Mouse (Mus musculus): ENCODE measurements around the gene Gcdh.
A peak's percentile ranks its signal among the peaks of the same experiment; 100 is the strongest.

Gene Gcdh

DNA sequence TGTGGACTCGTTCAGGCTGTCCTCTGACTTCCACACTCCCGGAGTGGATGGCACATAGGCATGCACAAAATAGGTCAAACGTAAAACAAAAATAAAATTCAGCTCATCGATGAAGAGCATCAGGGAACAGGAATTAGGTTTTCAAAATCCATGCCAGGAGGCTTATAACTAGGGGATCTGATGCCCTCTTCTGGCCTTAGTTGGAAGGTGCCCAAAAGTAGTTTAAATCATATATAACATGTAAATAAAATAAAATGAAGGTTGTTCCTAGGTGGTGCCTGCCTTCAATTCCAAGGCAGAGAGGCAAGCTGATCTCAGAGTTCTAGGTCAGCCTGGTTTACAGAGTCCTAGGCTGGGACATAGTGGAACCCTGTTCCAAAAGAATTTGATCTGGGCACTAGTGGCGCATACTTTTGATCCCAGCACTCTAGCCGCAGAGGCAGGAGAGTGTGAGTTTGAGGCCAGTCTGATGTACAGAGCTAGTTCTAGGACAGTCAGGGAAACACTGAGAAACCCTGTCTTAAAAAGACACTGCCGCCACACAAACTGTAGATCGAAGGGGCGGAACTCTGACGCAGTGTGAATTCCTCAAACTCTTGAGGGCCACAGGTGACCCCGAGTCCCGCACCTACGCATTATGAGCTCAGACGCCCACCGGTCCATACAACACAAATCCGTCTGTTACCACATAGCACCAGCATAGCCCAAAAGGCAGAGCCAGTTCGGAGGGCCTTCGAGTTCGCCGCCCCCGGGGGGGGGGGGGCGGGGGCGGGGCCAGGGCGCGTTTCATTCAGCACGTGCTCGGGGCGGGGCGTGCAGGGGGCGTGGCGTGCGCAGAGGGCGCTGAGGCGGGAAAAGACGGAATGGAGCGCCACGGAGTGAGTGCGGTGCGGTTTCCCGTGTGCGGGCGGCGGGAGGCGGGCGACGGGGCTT lies 22.1 kb downstream of the Gcdh start, which contains the start of gene Syce2:
Gene Syce2 (plus strand): TSS at position 736 of the 933 bp plus-strand sequence.
- peak; percentile 85 for DNase-seq

DNA sequence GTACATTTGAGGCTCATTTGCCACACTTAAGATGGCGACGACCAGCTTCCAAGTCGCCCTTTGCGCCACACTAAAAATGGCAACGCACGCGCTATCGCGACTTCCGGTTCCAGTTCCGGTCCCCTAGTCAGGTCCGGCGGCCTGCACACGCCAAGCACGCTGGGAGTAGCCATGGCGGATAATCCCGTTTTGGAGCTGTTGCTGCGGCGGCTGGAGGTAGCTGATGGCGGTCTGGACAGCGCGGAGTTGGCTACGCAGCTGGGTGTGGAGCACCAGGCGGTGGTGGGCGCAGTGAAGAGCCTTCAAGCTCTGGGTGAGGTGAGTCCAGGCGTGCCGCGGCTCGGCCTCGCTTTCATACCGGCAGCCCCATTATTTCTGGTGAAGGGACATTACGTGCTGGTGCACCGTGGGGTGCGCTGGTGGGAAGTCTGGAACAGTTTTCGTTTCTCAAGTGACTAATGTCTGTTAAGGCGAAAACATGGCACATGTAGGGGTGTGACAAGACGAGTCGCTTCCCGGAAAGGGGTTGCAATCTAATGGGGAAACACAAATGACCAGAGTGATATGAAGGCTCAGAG lies 36.8 kb downstream of the Gcdh start, which contains the start of gene Farsa:
Gene Farsa (plus strand): TSS at position 126 of the 578 bp plus-strand sequence.
- DNase-seq: peak; percentile 94

DNA sequence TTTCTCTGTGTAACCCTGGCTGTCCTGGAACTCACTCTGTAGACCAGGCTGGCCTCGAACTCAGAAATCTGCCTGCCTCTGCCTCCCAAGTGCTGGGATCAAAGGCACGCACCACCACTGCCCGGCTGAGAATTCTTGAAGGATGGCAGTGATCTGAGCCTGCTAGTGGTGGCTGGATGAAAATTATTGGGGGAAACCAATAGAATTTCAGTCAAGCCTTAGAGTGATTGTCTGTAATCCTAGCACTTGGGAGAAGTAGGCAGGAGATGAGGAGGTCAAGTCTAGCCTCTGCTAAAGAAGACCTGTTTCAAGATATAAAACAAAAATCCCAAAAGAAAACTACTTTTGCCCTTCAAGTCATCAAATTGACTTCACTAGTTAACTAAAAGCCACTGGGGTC lies 37.3 kb downstream of the Gcdh start:
- DNase-seq: no peak

- no peak for DNase-seq
Observed at GRCm38 (mm10) chr8:84847684-84848435, 45.9 kb downstream of the Gcdh start.

DNA sequence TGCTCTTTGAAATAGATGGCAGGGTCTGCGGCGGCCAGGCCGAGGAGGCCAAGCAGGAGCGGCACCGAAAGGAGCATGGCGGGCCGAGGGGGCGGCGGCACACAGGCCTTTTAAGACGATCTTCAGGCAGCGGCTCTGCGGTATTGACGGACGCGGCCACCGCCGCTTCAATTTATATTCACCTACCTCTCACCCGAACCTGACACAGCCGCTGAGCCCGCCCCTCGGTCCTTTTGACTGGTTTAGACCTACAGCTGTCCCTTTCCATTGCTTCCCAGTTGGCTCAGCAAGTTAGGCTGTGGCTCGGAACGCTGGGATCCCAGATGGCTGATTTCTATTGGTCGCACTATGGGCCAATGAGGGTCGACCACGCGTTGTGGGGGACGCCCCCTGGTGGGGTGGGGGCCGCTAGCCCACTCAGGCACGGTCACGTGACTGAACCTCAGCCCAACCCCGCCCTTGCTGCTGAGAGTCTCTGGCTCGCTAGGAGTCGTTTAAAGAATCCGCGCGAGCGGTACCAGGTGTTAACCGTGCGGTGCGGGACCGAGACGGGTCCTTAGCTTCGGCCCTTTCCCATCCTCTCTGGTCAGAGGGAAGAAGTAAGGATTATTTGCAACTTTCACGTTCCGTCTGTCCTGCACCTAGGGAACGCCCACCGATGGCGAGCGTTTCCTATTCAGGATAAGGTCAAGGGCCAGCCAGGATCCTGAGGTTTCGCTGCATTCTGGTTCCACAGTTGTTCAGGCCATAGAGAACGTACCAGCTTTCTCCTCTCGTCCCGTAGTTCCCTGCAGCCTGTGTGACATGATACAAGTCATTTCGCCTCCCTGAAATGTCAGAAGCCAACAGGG lies 46.8 kb downstream of the Gcdh start, which contains the start of gene Calr:
Gene Calr (minus strand): TSS at position 213 of the 851 bp plus-strand sequence.
- DNase-seq: peak; percentile 99

DNA sequence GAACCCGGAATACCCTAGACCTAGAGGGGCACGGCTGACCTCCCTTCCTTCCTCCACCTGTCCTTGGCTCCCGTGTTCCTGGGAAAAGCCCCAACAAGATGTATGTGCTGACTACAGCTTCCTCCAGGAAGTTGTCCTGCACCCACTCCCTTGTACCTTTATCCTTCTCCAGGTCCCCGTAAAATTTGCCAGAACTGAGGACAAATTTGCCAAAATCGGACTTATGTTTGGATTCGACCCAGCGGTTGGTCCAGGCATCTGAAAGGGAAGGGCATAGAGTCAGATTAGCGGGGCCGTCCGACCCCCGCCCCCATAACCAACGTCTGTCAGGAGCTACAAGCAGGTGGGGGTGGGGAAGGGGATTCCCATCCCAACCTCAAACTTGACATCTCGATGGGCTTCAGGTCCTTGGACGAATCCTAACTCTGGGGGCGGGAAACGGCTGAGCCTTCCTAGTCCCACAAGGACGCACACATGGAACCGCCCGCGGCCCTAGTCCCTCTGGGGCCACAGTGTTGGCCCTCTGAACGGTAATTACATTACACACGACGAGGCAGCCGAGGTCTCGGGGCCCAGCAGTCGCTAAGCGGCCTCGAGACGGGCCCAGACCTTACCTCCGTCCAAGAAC lies 47.5 kb downstream of the Gcdh start:
- DNase-seq: no peak

DNA sequence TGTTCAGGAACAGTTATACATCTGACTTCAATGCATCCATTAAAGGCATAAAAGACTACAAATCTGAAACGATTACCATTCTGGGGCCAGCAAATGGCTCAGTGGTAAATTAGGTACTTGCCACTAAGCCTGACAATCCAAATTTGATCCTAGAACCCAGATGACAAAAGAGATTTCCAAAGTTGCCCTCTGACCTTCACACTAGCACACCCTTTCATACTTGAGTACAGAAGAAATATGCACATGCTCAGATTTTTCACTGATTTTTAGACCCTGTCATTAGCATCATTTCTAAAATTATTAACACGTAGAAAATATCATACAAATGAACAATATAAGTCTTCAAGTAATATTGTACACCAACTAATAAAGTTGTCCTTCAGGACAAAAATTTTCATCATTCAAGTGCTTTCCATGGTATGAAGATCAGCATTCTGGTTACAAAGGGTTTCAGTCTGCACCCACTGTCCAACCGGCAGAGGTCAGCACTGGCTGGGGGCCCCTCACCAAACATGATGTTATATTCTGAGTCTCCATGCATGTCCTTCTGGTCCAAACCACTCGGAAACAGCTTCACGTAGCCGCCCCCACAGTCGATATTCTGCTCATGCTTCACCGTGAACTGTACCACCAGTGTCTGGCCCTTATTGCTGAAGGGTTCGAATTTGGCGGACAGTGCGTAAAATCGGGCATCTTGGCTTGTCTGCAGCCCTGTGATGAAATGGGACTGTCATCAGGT lies 48.2 kb downstream of the Gcdh start:
- peak; percentile 42 for DNase-seq

- DNase-seq: no peak
Observed at GRCm38 (mm10) chr8:84844397-84845070, 49.2 kb downstream of the Gcdh start.

- no peak for DNase-seq
Observed at GRCm38 (mm10) chr8:84841514-84841913, 52.2 kb downstream of the Gcdh start.

DNA sequence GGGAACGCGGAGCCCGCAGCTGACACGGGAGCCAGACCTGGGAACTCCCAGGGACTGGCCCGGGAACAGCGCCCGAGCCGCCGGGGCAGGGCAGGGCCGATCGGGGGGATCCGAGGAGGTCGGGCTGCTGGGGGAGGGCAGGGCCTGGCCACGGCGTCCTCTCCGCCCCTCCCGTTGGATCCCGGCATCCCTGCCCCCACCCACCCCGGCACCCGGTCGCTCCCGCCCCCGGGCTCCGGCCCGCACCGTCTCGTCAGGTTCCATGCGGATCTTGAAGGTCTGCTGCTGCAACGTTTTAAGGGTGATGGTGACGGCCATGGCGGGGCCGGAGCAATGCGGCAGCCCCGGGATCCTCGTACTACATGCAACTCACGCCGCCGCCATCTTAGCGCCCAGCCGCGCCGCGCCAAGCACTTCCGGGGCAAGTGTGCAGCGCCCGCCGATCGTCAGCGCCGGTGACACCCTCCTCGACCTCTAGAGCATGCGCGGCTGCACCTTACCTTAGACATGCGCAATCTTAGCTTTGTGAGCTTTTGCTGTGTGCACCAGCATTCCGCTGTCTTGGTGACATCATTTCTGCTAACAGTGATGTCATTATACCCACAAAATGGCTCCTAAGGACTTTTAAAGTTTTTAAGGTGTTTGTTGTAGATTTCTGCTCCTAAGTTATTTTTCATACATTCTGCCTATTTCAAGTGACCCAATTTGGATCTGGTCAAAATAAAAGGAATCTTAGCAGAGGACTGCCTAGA lies 53.3 kb downstream of the Gcdh start, which contains the start of gene Rad23a:
Gene Rad23a (minus strand): TSS at position 418 of the 752 bp plus-strand sequence.
- DNase-seq: peak; percentile 90

- DNase-seq: no peak
Observed at GRCm38 (mm10) chr8:84839875-84840247, 53.9 kb downstream of the Gcdh start.

DNA sequence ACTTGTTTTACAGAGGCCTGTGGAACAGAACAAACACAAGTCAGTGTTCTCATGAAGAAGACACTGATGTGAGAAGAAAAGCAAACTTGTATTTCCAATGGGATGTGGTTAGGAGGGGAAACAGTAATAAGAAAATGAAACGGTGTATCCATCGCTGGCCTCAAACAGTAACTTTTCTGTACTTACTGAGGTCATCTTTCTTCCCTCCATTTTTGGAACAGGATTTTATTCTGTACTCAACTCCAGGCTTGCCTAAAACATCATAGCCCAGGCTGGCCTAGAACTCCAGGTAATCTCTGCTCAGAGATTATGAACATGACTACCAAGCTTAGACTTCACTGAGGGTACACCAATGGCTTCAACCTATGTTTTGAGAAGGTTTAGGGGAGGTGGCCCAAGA lies 54.3 kb downstream of the Gcdh start:
- no peak for DNase-seq

GRCm38 (mm10) chr8:84838513-84838912 lies 55.2 kb downstream of the Gcdh start:
- DNase-seq: no peak

DNA sequence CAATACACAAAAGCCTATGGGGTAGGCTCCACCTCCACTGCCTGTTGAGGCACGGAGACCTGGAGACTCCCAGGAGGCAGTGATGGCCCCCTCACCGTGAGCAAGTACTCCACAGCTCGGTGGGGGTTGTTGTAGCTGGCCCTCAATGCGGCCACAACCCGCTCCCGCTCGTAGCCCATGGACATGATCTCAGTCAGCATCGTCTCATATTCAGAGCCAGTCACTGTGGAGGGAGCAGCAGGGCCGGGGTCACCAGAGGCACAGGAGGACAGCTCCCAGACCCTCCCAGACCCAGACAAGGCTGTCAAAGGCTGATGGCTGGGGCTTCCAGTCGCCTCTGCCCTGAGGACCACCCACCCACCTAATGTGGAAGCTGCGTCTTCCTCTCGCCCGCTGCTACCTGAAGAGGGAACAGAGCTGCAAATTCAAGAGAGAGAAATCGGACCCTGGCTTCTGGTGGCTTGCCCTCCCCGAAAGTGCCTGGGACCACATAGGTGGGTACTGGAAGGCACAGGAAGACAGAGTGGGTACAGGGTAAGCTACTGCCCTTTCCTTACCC lies 55.7 kb downstream of the Gcdh start:
- DNase-seq: no peak

DNA sequence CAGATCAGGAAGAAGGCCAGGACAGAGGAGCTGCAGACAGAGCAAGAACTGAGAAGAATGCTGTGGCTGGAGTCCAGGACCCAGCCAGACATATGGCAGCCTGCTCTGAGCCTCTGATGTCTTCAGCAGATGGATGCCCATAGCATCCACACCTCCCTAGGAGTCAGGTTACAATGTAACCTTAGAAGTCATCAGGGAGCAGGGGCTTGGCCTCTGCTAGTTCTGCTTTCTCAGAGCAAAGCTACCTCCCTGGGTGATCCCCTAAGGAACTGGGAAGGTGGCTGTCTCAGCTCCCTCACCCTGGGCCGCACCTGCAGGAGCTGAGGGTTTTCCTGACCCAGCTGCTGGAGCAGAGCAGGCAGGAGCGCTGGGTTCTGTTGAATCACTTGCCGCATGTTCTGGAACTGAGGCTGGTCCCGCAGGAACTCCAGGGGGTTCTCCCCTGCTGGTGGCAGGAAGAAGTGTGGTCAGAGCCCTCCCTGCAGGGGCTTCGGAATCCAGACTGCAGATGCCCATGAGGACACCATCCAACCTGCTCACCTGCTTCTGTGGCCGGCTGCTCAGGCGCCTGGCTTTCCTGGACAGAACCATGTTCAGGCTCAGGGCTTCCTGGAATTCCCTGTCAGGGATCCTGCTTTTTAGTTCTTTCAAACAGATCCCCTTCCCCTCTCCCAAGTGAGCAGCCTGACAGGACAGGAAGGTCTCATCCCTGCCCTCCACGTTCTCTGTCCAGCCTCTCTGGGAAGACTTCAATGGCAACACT lies 56.4 kb downstream of the Gcdh start:
- no peak for DNase-seq
